Mouse (Mus musculus) C3H10T1/2 (cell line): ENCODE measurements around the gene Gpa33. TPM values are rescaled to one million over a fixed set of nuclear protein-coding genes. Genes with fewer than 3 reads are reported as not detected.

ENCODE experiments used
- polyA plus RNA-seq, 2 experiments: library from polyadenylated mRNA; unstranded; fragments of >200 nt; fragmentation: generic; extraction: Trizol; gene quantifications; one replicate each; pipeline ENCODE4 v1.2.1; 2012; ENCODE audit warnings: missing spikeins in 2 of 2

Gpa33 gene
- under 1 TPM; 0.02 to 0.05 TPM for polyA plus RNA-seq

GRCm38 (mm10) chr1:166130224-166130860 is at the start of gene Gpa33:
Gene Gpa33, plus strand, starts transcription at chr1:166130238.

GRCm38 (mm10) chr1:166127719-166128118 is 2.3 kb upstream of the Gpa33 start, which contains the start of gene Dusp27:
Gene Dusp27, minus strand, starts transcription at chr1:166127922.

Other genes starting within 250 kb of the Gpa33 start
- gene Pou2f1, start 127.6 kb upstream of the Gpa33 start, polyA plus RNA-seq, result 1 to 10 TPM in 1 of 2 experiments, under 1 TPM in 1; 0.44 to 1.4 TPM
- gene Dusp27, start 2.3 kb upstream of the Gpa33 start, polyA plus RNA-seq, result under 1 TPM; 0.02 to 0.61 TPM
- not detected for gene Mael, start 108.5 kb downstream of the Gpa33 start, polyA plus RNA-seq
- gene Ildr2, start 123.9 kb downstream of the Gpa33 start, polyA plus RNA-seq, result not detected
- gene Tada1, start 248.9 kb downstream of the Gpa33 start, polyA plus RNA-seq, result 10 to 100 TPM in 1 of 2 experiments, 1 to 10 TPM in 1; 4.2 to 17.5 TPM